Mouse (Mus musculus) megakaryocyte, embryonic 14.5 days (primary cell): Measurements from ENCODE around the gene Clrn3. TPM values are rescaled to one million over a fixed set of nuclear protein-coding genes. Genes with fewer than 3 reads are reported as not detected.
"Not testable (repeated sequence)": the region's sequence is repeated elsewhere in the genome, so short reads cannot be mapped to it uniquely, and the experiment has no call there.

Experiments used
- H3K27me3 ChIP-seq: replicated peaks from 2 replicates; pipeline ENCODE3; 2012; ENCODE audit warnings: inconsistent platforms
- H3K36me3 ChIP-seq: replicated peaks from 2 replicates; pipeline ENCODE3; 2012; ENCODE audit warnings: low read length, inconsistent platforms, mixed read lengths
- H3K4me1 ChIP-seq: 2 replicates; pipeline ENCODE4 v1.6.1; 2012; ENCODE audit warnings: inconsistent platforms
- H3K4me3 ChIP-seq: replicated peaks from 2 replicates; pipeline ENCODE3; 2012; ENCODE audit warnings: moderate library complexity, mild to moderate bottlenecking, inconsistent platforms
- H3K9me3 ChIP-seq: 2 replicates; pipeline ENCODE4 v1.6.1; 2012; ENCODE audit warnings: inconsistent platforms
- FLI1 ChIP-seq: IDR thresholded peaks from 2 replicates; pipeline ENCODE4 v1.6.1; 2012; ENCODE audit warnings: low read length, inconsistent platforms, mixed read lengths
- GATA1 ChIP-seq: IDR thresholded peaks from 3 replicates; pipeline ENCODE4 v1.6.1; 2012; ENCODE audit warnings: mixed read lengths, low read length, inconsistent platforms, borderline replicate concordance
- polyA plus RNA-seq: library from polyadenylated mRNA; stranded (reverse); fragments of >175 nt; gene quantifications from 2 replicates; pipeline ENCODE4 v1.2.3, GENCODE M21; 2012; ENCODE audit warnings: low replicate concordance; ENCODE audit not compliant: insufficient read depth

Clrn3 gene
- polyA plus RNA-seq: not detected in 2 replicates

- TF ChIP-seq GATA1 (no peak), FLI1 (no peak)
- H3K36me3 ChIP-seq: no peaks in the 10 kb centered on the region
- peaks cover 23% of the 10 kb centered on the region for H3K27me3 ChIP-seq
- peaks cover 17% of the 10 kb centered on the region for H3K4me1 ChIP-seq
- no peak within 1 kb of the TSS for H3K4me3 ChIP-seq
- peaks cover 9% of the 10 kb centered on the region; the same call in 1 of the 2 replicates for H3K9me3 ChIP-seq
These were observed at the start of gene Clrn3 for GRCm38 (mm10) chr7:135528515-135528914. Gene Clrn3, minus strand, starts transcription at chr7:135528654.

- Histone ChIP-seq H3K27me3 (no peaks in the 10 kb centered on the region), H3K36me3 (peaks cover 62% of the 10 kb centered on the region), H3K4me1 (peaks cover 99% of the 10 kb centered on the region), H3K9me3 (no peaks in the 10 kb centered on the region), H3K4me3 (no peak overlapping the region)
- TF ChIP-seq FLI1 (no peak), GATA1 (no peak)
These were observed 47.9 kb upstream of the Clrn3 start for GRCm38 (mm10) chr7:135576329-135576728.

GRCm38 (mm10) chr7:135575319-135576069 lies 47.0 kb upstream of the Clrn3 start:
- peaks cover 99% of the 10 kb centered on the region for H3K4me1 ChIP-seq
- H3K9me3 ChIP-seq, H3K27me3 ChIP-seq: not testable (repeated sequence)
- peak; percentile 22; the same call in 1 of the 3 replicates for TF ChIP-seq GATA1
- H3K36me3 ChIP-seq: peaks cover 70% of the 10 kb centered on the region
- H3K4me3 ChIP-seq: peak overlapping the region; percentile 71

GRCm38 (mm10) chr7:135571951-135572559 lies 43.6 kb upstream of the Clrn3 start:
- no peaks in the 10 kb centered on the region for H3K27me3 ChIP-seq
- no peak overlapping the region for H3K4me3 ChIP-seq
- peaks cover 70% of the 10 kb centered on the region for H3K36me3 ChIP-seq
- TF ChIP-seq FLI1 (no peak), GATA1 (no peak)
- no peaks in the 10 kb centered on the region for H3K9me3 ChIP-seq
- H3K4me1 ChIP-seq: peaks cover 99% of the 10 kb centered on the region

GRCm38 (mm10) chr7:135571392-135571791 lies 42.9 kb upstream of the Clrn3 start:
- Histone ChIP-seq H3K4me3 (no peak overlapping the region), H3K27me3 (no peaks in the 10 kb centered on the region), H3K9me3 (no peaks in the 10 kb centered on the region), H3K4me1 (peaks cover 99% of the 10 kb centered on the region), H3K36me3 (peaks cover 70% of the 10 kb centered on the region)
- TF ChIP-seq FLI1 (no peak), GATA1 (no peak)

- Histone ChIP-seq H3K27me3 (no peaks in the 10 kb centered on the region), H3K36me3 (peaks cover 88% of the 10 kb centered on the region), H3K4me1 (peaks cover 100% of the 10 kb centered on the region), H3K9me3 (no peaks in the 10 kb centered on the region), H3K4me3 (no peak overlapping the region)
- TF ChIP-seq FLI1 (no peak), GATA1 (no peak)
These were observed 40.1 kb upstream of the Clrn3 start for GRCm38 (mm10) chr7:135568550-135568949.

DNA sequence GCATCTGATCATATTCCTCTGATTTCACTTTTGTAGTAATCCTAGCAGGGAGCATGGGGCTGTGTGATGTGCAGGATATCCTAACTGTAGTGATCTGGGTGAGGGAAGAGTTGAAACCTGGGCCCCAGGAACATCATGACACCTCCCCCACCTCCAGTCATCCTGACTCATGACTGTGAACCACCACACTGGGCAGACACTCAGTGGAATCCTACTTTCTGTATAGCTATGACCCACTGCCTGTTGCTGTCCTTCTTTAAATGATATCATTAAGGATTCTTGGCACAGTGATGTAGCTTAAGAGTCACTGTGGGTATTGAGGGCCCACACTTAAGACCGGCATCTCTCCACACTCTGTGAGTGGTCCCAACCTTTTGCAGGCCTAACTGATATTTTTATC lies 39.1 kb upstream of the Clrn3 start:
- Histone ChIP-seq H3K4me3 (peak overlapping the region; percentile 2), H3K9me3 (no peaks in the 10 kb centered on the region), H3K4me1 (peaks cover 100% of the 10 kb centered on the region), H3K27me3 (no peaks in the 10 kb centered on the region), H3K36me3 (peaks cover 86% of the 10 kb centered on the region)
- TF ChIP-seq FLI1 (no peak), GATA1 (no peak)

- H3K4me3 ChIP-seq: peak overlapping the region; percentile 55
- H3K27me3 ChIP-seq: no peaks in the 10 kb centered on the region
- peaks cover 86% of the 10 kb centered on the region for H3K36me3 ChIP-seq
- peaks cover 100% of the 10 kb centered on the region for H3K4me1 ChIP-seq
- TF ChIP-seq GATA1 (no peak), FLI1 (no peak)
- H3K9me3 ChIP-seq: no peaks in the 10 kb centered on the region
These were observed 37.6 kb upstream of the Clrn3 start for GRCm38 (mm10) chr7:135566013-135566412.

DNA sequence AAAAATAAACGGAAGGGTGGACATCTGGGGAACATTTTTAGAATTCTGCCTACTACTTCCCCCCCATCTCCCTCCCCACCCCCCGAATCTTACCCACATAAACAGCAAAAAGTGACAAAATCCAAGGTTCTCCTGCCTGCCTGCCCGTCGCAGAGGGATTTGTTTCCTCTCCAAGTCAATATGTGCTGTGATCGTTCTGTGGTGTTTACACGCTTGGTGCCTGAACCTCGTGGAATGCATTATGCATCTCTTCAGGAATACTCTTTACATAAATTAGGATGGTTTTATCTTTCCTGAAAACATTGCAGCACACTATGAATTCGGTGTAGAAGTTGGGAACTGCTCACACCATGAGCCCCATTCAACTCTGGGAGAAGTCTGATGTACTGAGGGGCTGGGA lies 35.6 kb upstream of the Clrn3 start:
- peaks cover 100% of the 10 kb centered on the region for H3K4me1 ChIP-seq
- H3K4me3 ChIP-seq: no peak overlapping the region
- H3K27me3 ChIP-seq: no peaks in the 10 kb centered on the region
- H3K36me3 ChIP-seq: peaks cover 81% of the 10 kb centered on the region
- TF ChIP-seq FLI1 (no peak), GATA1 (no peak)
- no peaks in the 10 kb centered on the region for H3K9me3 ChIP-seq

GRCm38 (mm10) chr7:135560280-135560679 lies 31.8 kb upstream of the Clrn3 start:
- TF ChIP-seq GATA1: no peak
- TF ChIP-seq FLI1: no peak
- Histone ChIP-seq H3K36me3 (peaks cover 73% of the 10 kb centered on the region), H3K9me3 (no peaks in the 10 kb centered on the region), H3K4me1 (peaks cover 100% of the 10 kb centered on the region), H3K27me3 (no peaks in the 10 kb centered on the region), H3K4me3 (no peak overlapping the region)
